Mouse (Mus musculus) adrenal gland, adult 10 weeks (tissue): Measurements from ENCODE around the gene Knop1. TPM values are rescaled to one million over a fixed set of nuclear protein-coding genes. Genes with fewer than 3 reads are reported as not detected.

ENCODE experiments used
- polyA plus RNA-seq: library from polyadenylated mRNA; stranded (reverse); fragments of 350-450 nt; fragmentation: Illumina TruSeq; extraction: RNeasy Lipid Tissue Mini Kit (QIAGEN cat#74804); gene quantifications from one replicate; pipeline ENCODE4 v1.2.3, GENCODE M21; 2014; ENCODE audit warnings: low read depth, low replicate concordance

Gene Knop1
- polyA plus RNA-seq = 212 TPM

DNA sequence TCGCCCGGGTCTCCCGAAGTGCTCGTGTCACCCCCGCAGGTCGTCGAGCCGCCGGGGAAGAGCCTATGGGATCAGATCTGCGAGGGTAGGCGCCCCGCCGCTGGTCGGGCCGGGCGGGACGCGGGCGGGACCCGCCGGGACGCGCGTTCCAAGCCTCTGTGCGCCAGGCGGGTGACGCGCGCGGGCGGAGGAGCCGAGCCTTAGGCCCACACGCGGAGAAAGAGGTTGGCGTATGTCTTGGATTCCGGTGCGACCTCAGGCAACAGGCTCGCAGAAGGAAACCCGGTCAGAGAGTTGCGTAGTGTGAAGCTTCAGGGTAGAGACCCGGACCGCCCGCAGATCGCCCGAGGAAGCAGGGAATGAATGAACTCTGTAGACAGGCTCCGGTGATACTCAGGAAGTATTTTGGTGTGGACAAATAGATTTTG is at the start of gene Knop1:
Knop1 (minus strand) TSS at position 378 of the 428 bp plus-strand sequence.

DNA sequence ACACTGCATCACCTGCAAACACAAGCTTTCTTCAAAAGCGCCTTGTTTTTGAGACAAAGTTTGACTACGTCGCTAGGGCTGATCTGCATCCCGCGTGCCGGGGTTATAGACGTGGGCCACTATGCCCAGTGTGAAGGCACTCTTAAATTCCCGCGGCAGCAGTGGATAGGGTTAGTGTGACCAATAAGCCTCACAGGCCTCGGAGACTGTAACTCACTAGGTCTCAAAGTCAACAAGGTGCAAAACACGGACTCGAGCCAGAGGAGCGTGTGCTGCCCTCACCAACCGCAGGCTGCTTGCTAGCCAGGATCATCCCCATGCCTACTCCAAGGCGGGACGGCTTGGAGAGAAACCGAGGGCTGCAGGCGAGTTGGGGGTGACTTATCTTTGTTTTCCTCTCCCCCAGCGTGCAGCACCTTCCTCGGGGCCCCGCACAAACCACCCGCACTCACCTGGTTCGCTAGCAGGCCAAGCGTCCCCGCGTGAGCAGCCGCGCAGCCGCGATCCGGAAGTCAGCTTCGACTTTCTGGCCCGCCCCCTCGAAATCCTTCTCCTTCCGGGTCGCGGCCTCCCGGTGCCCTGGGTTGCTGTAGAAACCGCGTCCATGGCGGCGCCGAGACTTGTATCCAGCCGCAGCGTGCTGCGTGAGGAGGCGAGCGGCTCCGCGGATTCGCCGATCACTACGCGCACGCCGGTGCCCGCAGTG is 730 bp downstream of the Knop1 start, which contains the start of gene Iqck:
Iqck (plus strand) TSS at position 582 of the 706 bp plus-strand sequence.

Other genes starting within 250 kb of the Knop1 start
- 236 TPM for gene Gde1, start 150.5 kb downstream of the Knop1 start, polyA plus RNA-seq
- gene Ccp110, start 143.7 kb downstream of the Knop1 start, polyA plus RNA-seq = 18.2 TPM
- 15.8 TPM for gene Vps35l, start 116.0 kb downstream of the Knop1 start, polyA plus RNA-seq
- 32.2 TPM for gene Iqck, start 502 bp downstream of the Knop1 start, polyA plus RNA-seq
- gene Gprc5b, start 139.0 kb upstream of the Knop1 start, polyA plus RNA-seq = 74.5 TPM